Mouse (Mus musculus) stomach, embryonic 15.5 days (tissue): ENCODE measurements around the gene Rab37. TPM values are rescaled to one million over a fixed set of nuclear protein-coding genes. Genes with fewer than 3 reads are reported as not detected.

Experiments
- ATAC-seq: fragments of 200-750 bp; cut with Nextera tagmentation; 2 replicates; pipeline ENCODE4 v1.8.0; 2017; ENCODE audit warnings: low read depth, moderate number of reproducible peaks, moderate TSS enrichment; ENCODE audit not compliant: insufficient read depth, low FRiP score
- H3K27ac ChIP-seq: fragments of 300-500 bp; sonication (generic); 2 replicates; pipeline ENCODE4 v1.5.1; 2015; ENCODE audit warnings: mild to moderate bottlenecking, inconsistent platforms
- H3K27me3 ChIP-seq: fragments of 300-500 bp; sonication (generic); replicated peaks from 2 replicates; pipeline ENCODE4 v1.6.1; 2015; ENCODE audit warnings: inconsistent platforms
- H3K36me3 ChIP-seq: fragments of 300-500 bp; sonication (generic); 2 replicates; pipeline ENCODE4 v1.6.1; 2015; ENCODE audit warnings: inconsistent platforms
- H3K4me1 ChIP-seq: fragments of 300-500 bp; sonication (generic); 2 replicates; pipeline ENCODE4 v1.6.1; 2015; ENCODE audit warnings: inconsistent platforms
- H3K4me2 ChIP-seq: fragments of 300-500 bp; sonication (generic); 2 replicates; pipeline ENCODE4 v1.6.1; 2015; ENCODE audit warnings: mild to moderate bottlenecking, inconsistent platforms
- H3K4me3 ChIP-seq: fragments of 300-500 bp; sonication (generic); replicated peaks from 2 replicates; pipeline ENCODE4 v1.5.1; 2015; ENCODE audit warnings: inconsistent platforms
- H3K9ac ChIP-seq: fragments of 300-500 bp; sonication (generic); 2 replicates; pipeline ENCODE4 v1.6.1; 2015; ENCODE audit warnings: inconsistent platforms
- H3K9me3 ChIP-seq: fragments of 300-500 bp; sonication (generic); 2 replicates; pipeline ENCODE4 v1.6.1; 2016; ENCODE audit warnings: inconsistent platforms
- WGBS: fragments of 180-500 bp; shearing (Covaris S2); methylation state at CpG from one replicate; pipeline ENCODE4 v1.1.7; 2015; 5-methylcytosine and 5-hydroxymethylcytosine counted together
- polyA plus RNA-seq: library from polyadenylated mRNA; unstranded; fragments of >200 nt; fragmentation: Nextera tagmentation; extraction: Ambion mirVana; gene quantifications from 2 replicates; pipeline ENCODE4 v1.2.1, GENCODE M21; 2015

The Rab37 gene
- polyA plus RNA-seq, 1 experiment from 2014 or later, result 2.6 TPM

GRCm38 (mm10) chr11:115192180-115192579 lies 100.9 kb downstream of the Rab37 start:
- H3K4me2 ChIP-seq, result no peak overlapping the region
- no peaks in the 10 kb centered on the region for H3K27me3 ChIP-seq
- H3K9ac ChIP-seq, result no peak overlapping the region
- H3K27ac ChIP-seq, result no peak overlapping the region
- no peak overlapping the region for H3K4me3 ChIP-seq
- no peaks in the 10 kb centered on the region for H3K9me3 ChIP-seq
- H3K4me1 ChIP-seq, result peaks cover 16% of the 10 kb centered on the region
- ATAC-seq, result no peak
- 47% methylated on average over 9 of the region's 9 CpGs for WGBS
- no peaks in the 10 kb centered on the region for H3K36me3 ChIP-seq

GRCm38 (mm10) chr11:115194693-115195092 lies 103.5 kb downstream of the Rab37 start:
- Histone ChIP-seq H3K9ac (no peak overlapping the region), H3K4me1 (0 out of 2 replicates have a peak, but pooled peaks cover 5% of the 10 kb centered on the region), H3K4me3 (no peak overlapping the region), H3K27me3 (no peaks in the 10 kb centered on the region), H3K27ac (no peak overlapping the region), H3K9me3 (no peaks in the 10 kb centered on the region), H3K36me3 (peaks cover 7% of the 10 kb centered on the region; the same call in 1 of the 2 replicates), H3K4me2 (no peak overlapping the region)
- no peak for ATAC-seq
- 71% methylated on average over 6 of the region's 6 CpGs for WGBS

GRCm38 (mm10) chr11:115195933-115196332 lies 104.7 kb downstream of the Rab37 start:
- Histone ChIP-seq H3K27me3 (no peaks in the 10 kb centered on the region), H3K4me3 (no peak overlapping the region), H3K9me3 (no peaks in the 10 kb centered on the region), H3K27ac (no peak overlapping the region), H3K4me2 (no peak overlapping the region), H3K4me1 (0 out of 2 replicates have a peak, but pooled peaks cover 5% of the 10 kb centered on the region), H3K9ac (no peak overlapping the region), H3K36me3 (peaks cover 7% of the 10 kb centered on the region; the same call in 1 of the 2 replicates)
- no peak for ATAC-seq
- WGBS, result 75% methylated on average over 5 of the region's 5 CpGs

GRCm38 (mm10) chr11:115197558-115197957 lies 106.3 kb downstream of the Rab37 start:
- 81% methylated on average over 8 of the region's 8 CpGs for WGBS
- ATAC-seq, result no peak
- peaks cover 8% of the 10 kb centered on the region; the same call in 1 of the 2 replicates for H3K36me3 ChIP-seq

GRCm38 (mm10) chr11:115198932-115199384 lies 107.7 kb downstream of the Rab37 start:
- Histone ChIP-seq H3K36me3 (peaks cover 10% of the 10 kb centered on the region; the same call in 1 of the 2 replicates), H3K4me3 (no peak overlapping the region), H3K27ac (no peak overlapping the region), H3K9me3 (no peaks in the 10 kb centered on the region), H3K9ac (no peak overlapping the region), H3K4me2 (no peak overlapping the region), H3K4me1 (no peaks in the 10 kb centered on the region), H3K27me3 (no peaks in the 10 kb centered on the region)
- ATAC-seq, result no peak
- 48% methylated on average over 12 of the region's 12 CpGs for WGBS

More at GRCm38 (mm10) chr11:115197558-115197957, 106.3 kb downstream of the Rab37 start:
- Histone ChIP-seq H3K9ac (no peak overlapping the region), H3K9me3 (no peaks in the 10 kb centered on the region), H3K4me1 (no peaks in the 10 kb centered on the region), H3K4me3 (no peak overlapping the region), H3K27ac (no peak overlapping the region), H3K27me3 (no peaks in the 10 kb centered on the region), H3K4me2 (no peak overlapping the region)

DNA sequence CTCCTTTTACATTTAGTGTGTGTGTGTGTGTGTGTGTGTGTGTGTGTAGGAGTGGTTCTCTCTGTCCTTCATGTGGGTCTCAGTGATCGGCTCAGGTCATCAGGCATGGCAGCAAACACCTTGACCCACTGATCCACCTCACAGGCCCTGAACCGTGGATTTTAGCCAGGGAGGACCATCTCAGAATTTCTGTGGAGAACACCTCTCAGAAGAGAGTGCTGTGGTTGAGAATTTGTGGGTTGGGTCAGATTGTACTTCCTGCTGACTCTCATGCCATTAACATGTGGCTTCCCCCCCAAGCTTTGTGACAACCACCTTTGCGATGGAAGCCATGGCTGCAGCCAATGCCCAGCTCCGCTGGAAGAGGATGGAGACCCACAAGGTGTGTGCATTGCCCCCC lies 109.3 kb downstream of the Rab37 start:
- no peaks in the 10 kb centered on the region; the same call in 1 of the 2 replicates for H3K27me3 ChIP-seq
- no peak overlapping the region for H3K4me3 ChIP-seq
- no peak overlapping the region for H3K27ac ChIP-seq
- 89% methylated on average over 4 of the region's 4 CpGs for WGBS
- H3K9ac ChIP-seq, result no peak overlapping the region
- ATAC-seq, result no peak
- no peak overlapping the region for H3K4me2 ChIP-seq
- no peaks in the 10 kb centered on the region for H3K4me1 ChIP-seq
- H3K36me3 ChIP-seq, result peaks cover 10% of the 10 kb centered on the region; the same call in 1 of the 2 replicates
- no peaks in the 10 kb centered on the region for H3K9me3 ChIP-seq

- Histone ChIP-seq H3K27ac (no peak overlapping the region), H3K27me3 (no peaks in the 10 kb centered on the region; the same call in 1 of the 2 replicates), H3K4me3 (no peak overlapping the region), H3K9me3 (no peaks in the 10 kb centered on the region), H3K4me1 (no peaks in the 10 kb centered on the region), H3K4me2 (no peak overlapping the region), H3K9ac (no peak overlapping the region), H3K36me3 (peaks cover 9% of the 10 kb centered on the region; the same call in 1 of the 2 replicates)
- 14% methylated on average over 12 of the region's 12 CpGs for WGBS
- 0 out of 2 replicates have a peak, but pooled peaks have one; percentile 70 for ATAC-seq
Observed at GRCm38 (mm10) chr11:115202316-115202715, 111.1 kb downstream of the Rab37 start.

DNA sequence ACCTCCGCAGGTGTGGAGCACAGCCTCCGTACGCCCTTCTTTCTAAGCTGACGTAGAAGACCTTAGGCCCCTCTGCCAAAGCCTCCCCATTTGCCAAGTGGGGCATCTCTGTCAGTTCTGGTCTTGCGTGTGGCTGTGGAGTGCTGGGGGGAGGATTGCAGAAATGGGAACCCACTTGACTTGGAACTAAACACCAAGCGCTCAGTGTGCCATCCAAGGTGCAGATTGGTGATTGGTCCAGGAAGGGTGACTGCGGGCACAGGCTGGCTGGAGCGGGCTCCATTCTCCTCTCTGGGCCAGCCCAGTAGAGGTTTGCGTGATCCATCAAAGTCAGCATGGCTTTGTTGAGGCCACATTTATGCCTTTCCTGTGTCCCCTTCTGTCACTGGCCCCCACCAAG lies 111.5 kb downstream of the Rab37 start:
- H3K4me2 ChIP-seq, result no peak overlapping the region
- H3K9ac ChIP-seq, result no peak overlapping the region
- 92% methylated on average over 9 of the region's 9 CpGs for WGBS
- no peak overlapping the region for H3K27ac ChIP-seq
- ATAC-seq, result no peak
- H3K4me3 ChIP-seq, result no peak overlapping the region
- no peaks in the 10 kb centered on the region for H3K4me1 ChIP-seq
- peaks cover 5% of the 10 kb centered on the region; the same call in 1 of the 2 replicates for H3K36me3 ChIP-seq
- H3K27me3 ChIP-seq, result no peaks in the 10 kb centered on the region; the same call in 1 of the 2 replicates
- H3K9me3 ChIP-seq, result no peaks in the 10 kb centered on the region

GRCm38 (mm10) chr11:115208126-115208525 lies 116.9 kb downstream of the Rab37 start:
- Histone ChIP-seq H3K9me3 (no peaks in the 10 kb centered on the region), H3K4me1 (0 out of 2 replicates have a peak, but pooled peaks cover 5% of the 10 kb centered on the region), H3K27ac (no peak overlapping the region), H3K36me3 (no peaks in the 10 kb centered on the region), H3K27me3 (no peaks in the 10 kb centered on the region; the same call in 1 of the 2 replicates), H3K4me3 (no peak overlapping the region), H3K9ac (no peak overlapping the region), H3K4me2 (no peak overlapping the region)
- WGBS, result 69% methylated on average over 12 of the region's 12 CpGs
- ATAC-seq, result no peak

- Histone ChIP-seq H3K9ac (no peak overlapping the region), H3K4me3 (no peak overlapping the region), H3K4me2 (no peak overlapping the region), H3K27me3 (no peaks in the 10 kb centered on the region; the same call in 1 of the 2 replicates), H3K36me3 (no peaks in the 10 kb centered on the region), H3K9me3 (no peaks in the 10 kb centered on the region), H3K4me1 (0 out of 2 replicates have a peak, but pooled peaks cover 5% of the 10 kb centered on the region), H3K27ac (no peak overlapping the region)
- 77% methylated on average over 25 of the region's 25 CpGs for WGBS
- no peak for ATAC-seq
Observed at GRCm38 (mm10) chr11:115208776-115209732, 117.8 kb downstream of the Rab37 start.

GRCm38 (mm10) chr11:115209958-115210357 lies 118.7 kb downstream of the Rab37 start:
- Histone ChIP-seq H3K27me3 (no peaks in the 10 kb centered on the region; the same call in 1 of the 2 replicates), H3K4me3 (no peak overlapping the region), H3K4me2 (no peak overlapping the region), H3K27ac (no peak overlapping the region), H3K9me3 (no peaks in the 10 kb centered on the region), H3K4me1 (0 out of 2 replicates have a peak, but pooled peaks cover 5% of the 10 kb centered on the region), H3K36me3 (no peaks in the 10 kb centered on the region), H3K9ac (no peak overlapping the region)
- 74% methylated on average over 7 of the region's 7 CpGs for WGBS
- no peak for ATAC-seq
